Mouse (Mus musculus) adrenal gland, postnatal 36 days (tissue): ENCODE measurements around the gene Map3k12. TPM values are rescaled to one million over a fixed set of nuclear protein-coding genes. Genes with fewer than 3 reads are reported as not detected.
A peak's percentile ranks its signal among the peaks of the same experiment; 100 is the strongest.

Source experiments
- DNase-seq, 2 experiments: peaks; one replicate each; pipeline ENCODE4 v3.0.0; 2021; ENCODE audit warnings: mixed read lengths in 1 of 2
- total RNA-seq, 2 experiments: library from RNA; stranded (reverse); gene quantifications; 2 replicates each; pipeline ENCODE4 v1.2.3; 2021

The Map3k12 gene
- total RNA-seq, 2 experiments from 2014 or later, result 8.0 to 8.9 TPM

DNA sequence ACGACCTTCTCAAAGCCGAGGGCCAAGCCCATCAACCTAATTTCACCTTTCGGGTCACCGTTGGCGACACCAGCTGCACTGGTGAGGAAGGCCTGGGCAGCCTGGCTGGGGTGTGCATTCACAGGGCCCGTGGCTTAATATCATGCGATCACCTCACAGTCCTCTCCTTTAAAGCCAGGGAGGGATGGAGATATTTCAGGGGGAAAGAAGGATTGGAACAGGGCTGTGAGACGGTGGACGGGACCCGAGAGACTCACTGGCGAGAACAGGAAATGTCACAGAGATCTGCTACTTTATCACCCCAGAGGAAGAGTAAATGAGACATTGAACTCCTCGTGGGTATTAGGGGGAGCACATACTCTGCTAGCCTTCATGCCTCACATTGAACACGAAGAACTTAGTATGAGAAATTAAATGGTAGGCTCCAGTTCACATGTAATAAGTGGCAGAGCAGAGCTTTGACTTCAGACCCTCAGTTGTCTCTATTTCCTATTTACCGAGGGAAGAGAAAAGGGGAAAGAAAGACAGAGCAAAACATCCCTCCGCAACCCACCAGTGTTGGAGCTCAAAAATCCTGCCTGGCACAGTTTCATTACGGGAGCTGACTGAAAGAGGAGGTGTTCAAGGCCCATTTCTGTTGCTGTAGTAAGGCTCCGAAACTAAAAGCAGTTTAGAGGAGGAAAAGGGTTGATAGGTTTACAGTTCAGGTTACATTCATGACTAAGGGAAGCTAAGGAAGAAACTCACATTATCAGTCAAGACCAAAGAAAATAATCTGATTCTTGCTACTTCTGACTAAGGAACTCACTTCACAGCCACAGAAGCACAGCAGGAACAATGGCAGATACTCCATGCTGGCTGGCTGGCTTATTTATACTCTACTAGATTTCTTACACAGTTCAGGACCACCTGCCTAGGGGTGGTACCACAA, 2.6 kb upstream of the Map3k12 start:
- DNase-seq, result no peak

DNA sequence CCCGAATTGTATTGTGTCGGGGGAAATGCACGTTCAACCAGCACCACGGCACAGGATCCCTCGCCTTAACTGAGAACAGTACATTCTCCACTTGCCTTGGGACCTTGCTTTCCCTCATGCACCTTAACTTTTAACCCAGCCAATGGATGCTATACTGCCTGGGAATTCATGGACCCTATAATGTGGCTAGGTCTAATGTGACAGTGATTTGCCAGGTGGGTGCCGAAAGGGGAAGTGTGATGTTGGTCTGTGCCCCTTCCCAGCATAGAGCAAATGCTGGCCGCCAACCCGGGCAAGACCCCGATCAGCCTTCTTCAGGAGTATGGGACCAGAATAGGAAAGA, 2.0 kb upstream of the Map3k12 start:
- no peak for DNase-seq

- DNase-seq, result peak; percentile 99 to 100
Observed at GRCm38 (mm10) chr15:102517976-102518858, 1.4 kb upstream of the Map3k12 start, which contains the start of gene Tarbp2. Gene Tarbp2, plus strand, starts transcription at chr15:102518192.

DNA sequence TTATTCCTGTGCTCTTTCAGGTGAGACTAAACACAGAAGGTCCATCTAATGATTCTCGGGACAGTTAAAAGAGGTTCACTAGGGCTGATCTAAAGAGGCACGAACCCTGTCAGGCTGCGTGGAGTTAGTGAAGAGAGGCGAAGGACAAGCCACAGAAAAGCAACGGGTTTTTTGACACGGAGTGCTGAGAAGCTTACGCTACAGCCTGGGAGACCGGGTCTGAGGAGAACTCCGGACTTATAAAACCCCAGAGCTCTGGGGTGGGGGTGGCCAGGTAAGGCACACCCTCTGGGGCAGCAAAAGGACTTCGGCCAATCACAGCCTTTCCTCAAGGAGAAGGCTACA, 739 bp upstream of the Map3k12 start:
- no peak for DNase-seq

DNA sequence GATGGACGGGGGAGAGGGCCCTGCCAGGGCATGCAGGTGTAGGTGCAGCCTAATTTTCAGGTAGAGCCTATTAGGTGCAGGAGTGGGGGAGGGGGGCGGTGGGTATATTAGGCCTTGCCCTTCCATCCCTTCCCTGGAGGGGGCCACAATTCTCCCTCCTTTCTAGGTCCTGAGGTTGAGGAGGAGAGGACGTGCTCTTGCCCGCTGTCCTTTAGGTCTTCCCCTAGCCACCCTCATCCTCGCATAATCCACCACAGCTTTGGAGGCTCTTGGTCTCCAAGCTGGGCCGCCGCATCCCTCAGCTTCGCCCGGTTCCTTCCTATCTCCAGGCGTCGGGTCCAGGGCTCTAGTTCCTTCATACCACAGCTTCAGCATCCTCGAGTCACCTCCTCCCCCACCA, 571 bp downstream of the Map3k12 start:
- DNase-seq, result no peak

- DNase-seq, result no peak
Observed at GRCm38 (mm10) chr15:102515791-102516190, 1.1 kb downstream of the Map3k12 start.

- no peak for DNase-seq
Observed at GRCm38 (mm10) chr15:102515261-102515660, 1.6 kb downstream of the Map3k12 start.

DNA sequence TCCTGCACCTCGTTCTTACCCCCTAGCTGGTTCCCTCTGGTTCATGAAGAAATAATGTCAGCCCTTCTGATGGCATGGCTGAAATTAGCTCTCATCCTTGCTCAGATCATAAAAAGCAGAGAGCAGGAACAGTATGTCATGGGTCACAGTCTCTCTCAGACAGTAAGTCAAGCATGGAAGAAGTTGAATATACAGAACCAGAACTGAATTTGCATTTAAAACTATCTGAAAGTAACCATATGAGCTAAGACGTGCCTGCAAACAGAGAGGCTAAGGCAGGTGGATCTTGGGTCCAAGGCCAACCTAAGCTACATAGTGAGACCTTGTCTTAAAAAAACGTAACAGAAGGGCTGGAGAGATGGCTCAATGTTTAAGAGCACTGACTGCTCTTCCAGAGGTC, 3.9 kb downstream of the Map3k12 start:
- DNase-seq, result no peak

DNA sequence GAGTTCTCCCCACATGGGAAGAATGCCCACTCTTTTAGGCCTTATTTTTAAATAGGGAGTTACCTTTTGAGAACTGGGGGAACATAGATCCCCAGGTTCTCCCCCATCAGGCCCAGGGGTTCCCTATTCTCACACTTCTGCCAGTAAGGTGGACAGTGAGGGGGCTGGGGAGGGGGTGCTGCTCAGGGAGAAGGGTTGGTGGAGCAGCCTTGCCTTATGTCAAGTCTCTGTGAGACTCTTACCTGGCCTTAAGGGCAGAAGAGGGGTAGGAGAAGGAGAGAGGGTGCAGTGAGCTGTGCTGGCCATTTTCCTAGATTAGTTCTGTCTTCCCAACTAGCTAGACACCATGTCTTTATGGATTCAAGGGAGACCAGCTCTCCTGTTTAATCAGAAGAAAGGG, 4.4 kb downstream of the Map3k12 start:
- DNase-seq, result no peak

- DNase-seq, result no peak
Observed at GRCm38 (mm10) chr15:102512010-102512409, 4.9 kb downstream of the Map3k12 start.

- DNase-seq, result no peak
Observed at GRCm38 (mm10) chr15:102511285-102511833, 5.5 kb downstream of the Map3k12 start.

DNA sequence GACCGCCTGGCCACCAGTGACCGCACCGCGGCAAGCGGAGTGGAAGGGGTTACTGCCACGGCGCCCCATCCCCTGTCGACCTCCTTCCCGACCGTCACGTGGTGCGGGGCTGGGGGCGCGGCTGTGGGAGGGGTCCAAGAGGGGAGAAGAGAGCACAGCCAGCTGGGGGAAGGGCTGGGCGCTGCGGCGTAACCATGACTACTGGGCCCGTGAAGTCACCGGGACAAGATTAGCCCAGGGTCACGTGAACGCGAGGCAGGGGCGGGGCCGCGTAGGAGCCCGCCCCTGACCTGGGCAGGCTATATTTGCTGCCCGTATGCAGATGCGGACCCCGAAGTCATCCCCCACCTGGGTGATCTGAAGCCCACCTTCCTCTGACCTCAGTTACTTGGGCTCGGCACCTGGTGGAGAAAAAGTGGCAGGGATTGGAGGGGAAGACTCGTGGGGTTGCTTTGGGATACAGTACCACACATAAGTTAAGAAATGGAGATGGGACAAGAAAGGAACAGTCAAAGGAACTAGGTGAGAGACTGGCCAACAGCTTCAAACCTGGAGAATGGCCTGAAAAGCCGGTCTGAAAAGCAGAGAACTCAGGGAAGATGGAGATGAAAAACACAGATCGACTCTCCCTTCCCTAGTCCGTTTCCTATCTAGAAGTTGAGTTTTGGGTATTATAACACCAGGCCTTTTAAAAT, 6.1 kb downstream of the Map3k12 start:
- DNase-seq, result peak; percentile 90 to 94

- no peak for DNase-seq
Observed at GRCm38 (mm10) chr15:102510110-102510509, 6.8 kb downstream of the Map3k12 start.

DNA sequence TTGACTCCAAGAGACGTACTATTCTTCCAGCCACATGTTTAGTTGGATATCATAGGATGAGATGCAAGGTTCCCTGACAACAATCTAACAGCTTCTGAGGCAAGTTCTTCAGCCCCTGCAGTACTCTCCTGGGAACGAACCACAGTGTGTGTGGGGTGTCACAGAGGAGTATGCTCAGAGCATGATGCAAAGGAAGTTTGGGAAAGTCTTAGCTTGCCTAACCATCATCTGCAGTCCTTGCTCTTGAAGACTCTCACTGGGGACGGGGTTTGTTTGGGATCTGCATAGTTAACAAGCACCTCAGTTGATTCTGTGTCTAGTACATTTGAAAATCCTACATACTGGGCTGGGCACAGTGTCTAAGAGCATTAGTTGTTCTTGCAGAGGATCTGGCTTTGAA, 8.5 kb downstream of the Map3k12 start:
- DNase-seq, result no peak

GRCm38 (mm10) chr15:102507561-102507960, 9.3 kb downstream of the Map3k12 start:
- no peak for DNase-seq

- no peak for DNase-seq
Observed at GRCm38 (mm10) chr15:102506864-102507263, 10.0 kb downstream of the Map3k12 start.

- no peak for DNase-seq
Observed at GRCm38 (mm10) chr15:102506464-102506830, 10.4 kb downstream of the Map3k12 start.

GRCm38 (mm10) chr15:102505770-102506463, 10.9 kb downstream of the Map3k12 start:
- DNase-seq, result no peak

GRCm38 (mm10) chr15:102505073-102505769, 11.6 kb downstream of the Map3k12 start:
- no peak for DNase-seq

DNA sequence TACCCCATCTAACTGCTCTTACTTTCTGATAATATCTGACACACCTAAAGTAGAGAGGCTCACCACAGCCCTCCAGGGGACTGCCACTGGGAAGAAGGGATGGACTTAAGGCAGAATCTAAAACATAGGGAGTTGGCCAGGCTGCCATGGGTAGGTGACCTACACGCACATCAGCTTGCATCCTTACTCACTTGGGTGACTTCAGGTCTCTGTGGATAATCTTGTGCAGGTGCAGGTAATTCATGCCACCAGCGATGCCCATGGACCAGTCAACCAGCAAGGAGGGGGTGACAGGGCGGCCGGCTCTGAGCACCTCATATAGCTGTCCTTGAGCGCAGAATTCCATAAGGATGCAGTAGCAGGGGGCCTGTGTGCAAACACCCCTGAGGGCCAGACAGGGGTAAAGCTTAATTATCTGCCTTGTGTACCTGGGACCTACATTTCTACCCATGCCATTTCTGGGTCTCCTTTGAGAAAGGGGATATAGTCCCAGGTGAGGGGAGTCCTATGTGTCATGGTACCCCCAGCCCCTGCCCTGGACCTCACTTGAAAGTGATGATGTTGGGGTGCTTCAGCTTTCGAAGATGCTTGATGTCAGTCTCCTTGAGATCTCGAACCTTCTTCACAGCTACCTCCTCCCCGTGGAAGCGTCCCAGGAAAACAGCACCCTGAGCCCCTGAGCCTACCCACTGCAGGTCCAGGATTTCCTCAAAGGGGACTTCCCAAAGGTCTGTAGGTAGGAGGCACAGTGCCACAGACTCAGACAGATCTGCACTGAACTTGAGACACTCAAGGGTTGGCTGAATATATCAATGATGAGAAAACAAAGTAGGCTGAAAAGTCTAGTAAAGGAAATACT, 12.7 kb downstream of the Map3k12 start:
- no peak for DNase-seq
